Mouse (Mus musculus): ENCODE measurements around the gene Raet1e. TPM values are rescaled to one million over a fixed set of nuclear protein-coding genes. Genes with fewer than 3 reads are reported as not detected.
"Not testable (repeated sequence)": the region's sequence is repeated elsewhere in the genome, so short reads cannot be mapped to it uniquely, and the experiment has no call there.

Gene Raet1e
- polyA plus RNA-seq, 1 experiment from 2014 or later = 5.7 TPM

DNA sequence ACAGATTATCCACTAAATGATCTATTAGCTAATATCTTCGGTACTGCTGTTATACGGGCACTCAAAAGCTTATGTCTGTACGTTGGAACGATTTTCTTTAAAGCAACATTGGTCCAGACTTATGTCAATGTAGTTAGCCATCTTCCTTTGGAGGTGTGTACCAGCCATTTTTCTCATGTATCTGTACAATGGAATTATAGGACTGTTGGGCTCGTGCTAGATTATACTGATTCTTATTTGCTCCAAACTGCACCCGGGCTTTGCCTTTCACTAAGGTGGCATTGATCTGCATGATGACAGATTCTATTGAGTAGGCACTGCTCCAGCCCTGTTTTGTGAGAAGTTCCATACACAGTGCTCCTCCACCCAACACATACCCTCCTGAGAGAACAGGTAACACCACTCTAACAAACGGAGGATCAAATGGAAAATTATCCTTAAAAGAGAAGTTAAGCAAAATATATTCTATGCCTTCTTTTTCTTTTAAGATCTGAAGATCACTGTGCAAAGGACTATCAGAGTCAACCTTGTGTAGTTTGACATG, 5.2 kb upstream of the Raet1e start:
- Histone ChIP-seq H3K27me3 (replicated peaks) (peaks cover 45% of the 10 kb centered on the region), H3K4me1 (replicated peaks) (peaks cover 19% of the 10 kb centered on the region)
- not testable (repeated sequence) for H3K9me3 ChIP-seq; H3K27ac ChIP-seq; ATAC-seq; H3K36me3 ChIP-seq; H3K9ac ChIP-seq; H3K4me2 ChIP-seq (replicated peaks); H3K4me3 ChIP-seq (replicated peaks)
- WGBS = 9% methylated on average over 7 of the region's 7 CpGs

- ATAC-seq, H3K9ac ChIP-seq, H3K36me3 ChIP-seq, H3K27ac ChIP-seq, H3K9me3 ChIP-seq: not testable (repeated sequence)
- 0% methylated on average over 38 of the region's 38 CpGs for WGBS
- Histone ChIP-seq H3K4me3 (replicated peaks) (peak overlapping the region; percentile 30), H3K27me3 (replicated peaks) (peaks cover 54% of the 10 kb centered on the region), H3K4me1 (replicated peaks) (peaks cover 22% of the 10 kb centered on the region), H3K4me2 (replicated peaks) (peak overlapping the region; percentile 63)
These were observed 4.2 kb upstream of the Raet1e start for GRCm38 (mm10) chr10:22154127-22154526.

GRCm38 (mm10) chr10:22154871-22155799, 3.2 kb upstream of the Raet1e start:
- no peak overlapping the region for H3K9ac ChIP-seq
- no peak overlapping the region for H3K4me3 ChIP-seq (replicated peaks)
- H3K27ac ChIP-seq = no peak overlapping the region
- no peaks in the 10 kb centered on the region for H3K9me3 ChIP-seq
- peaks cover 14% of the 10 kb centered on the region for H3K4me1 ChIP-seq (replicated peaks)
- H3K27me3 ChIP-seq (replicated peaks) = peaks cover 56% of the 10 kb centered on the region
- no peaks in the 10 kb centered on the region for H3K36me3 ChIP-seq
- ATAC-seq = no peak
- 32% methylated on average over 3 of the region's 3 CpGs for WGBS
- H3K4me2 ChIP-seq (replicated peaks) = no peak overlapping the region

DNA sequence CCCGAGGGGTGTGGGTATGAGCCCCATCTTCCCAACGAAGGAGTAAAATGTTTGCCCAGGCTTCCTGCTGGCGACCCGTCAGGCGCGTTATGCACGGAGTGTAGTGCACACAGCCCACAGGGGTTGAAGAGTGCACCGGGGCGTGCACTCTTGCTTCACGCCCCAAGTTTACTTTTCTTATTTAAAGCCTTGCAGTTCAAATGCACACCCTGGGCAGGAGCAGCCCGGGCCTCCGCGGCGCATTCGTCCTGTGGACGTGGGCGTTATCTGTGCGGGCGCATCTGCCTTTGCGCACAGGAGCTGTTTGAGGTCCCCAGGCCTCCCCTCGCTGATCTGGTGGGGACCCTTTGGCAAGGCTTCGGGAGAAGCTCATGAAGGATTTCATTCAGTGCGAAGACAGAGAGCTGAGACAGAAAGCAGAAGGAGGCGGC, 777 bp downstream of the Raet1e start:
- peak overlapping the region; percentile 78 for H3K4me2 ChIP-seq (replicated peaks)
- H3K36me3 ChIP-seq = no peaks in the 10 kb centered on the region
- H3K9me3 ChIP-seq = no peaks in the 10 kb centered on the region
- ATAC-seq = peak; percentile 44
- no peak overlapping the region for H3K9ac ChIP-seq
- WGBS = 1% methylated on average over 24 of the region's 24 CpGs
- H3K27me3 ChIP-seq (replicated peaks) = peaks cover 38% of the 10 kb centered on the region
- H3K4me1 ChIP-seq (replicated peaks) = 0 out of 2 replicates have a peak, but pooled peaks cover 3% of the 10 kb centered on the region
- H3K27ac ChIP-seq = no peak overlapping the region
- H3K4me3 ChIP-seq (replicated peaks) = peak overlapping the region; percentile 42

DNA sequence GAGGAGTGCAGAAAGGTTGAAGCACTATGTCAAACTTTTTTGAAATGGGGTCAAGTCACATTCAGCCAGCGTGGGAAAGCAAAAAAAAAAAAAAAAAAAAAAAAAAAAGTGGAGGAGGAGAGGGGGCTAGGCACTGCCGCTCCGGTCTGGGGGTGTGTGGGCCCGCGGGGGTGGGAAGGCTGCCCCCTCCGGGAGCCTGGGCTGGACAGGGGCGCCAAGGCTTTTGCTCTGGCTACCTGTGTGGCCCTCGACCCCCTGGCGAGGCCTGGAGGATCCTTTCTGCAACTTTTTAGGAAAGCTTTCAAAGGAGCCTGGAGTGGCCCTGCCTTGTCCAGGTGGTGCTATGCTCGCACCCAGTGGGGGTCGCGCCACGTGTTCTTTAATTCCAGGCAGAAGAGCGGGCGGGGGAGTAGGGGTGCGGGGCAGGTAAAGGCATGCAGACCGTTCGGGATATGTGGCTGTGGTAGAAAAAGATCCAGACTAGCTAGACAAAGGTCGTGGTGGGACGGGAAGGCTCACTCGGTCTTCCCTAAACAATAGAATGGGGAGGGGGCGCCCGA, 1.3 kb downstream of the Raet1e start:
- Histone ChIP-seq H3K4me3 (replicated peaks) (no peak overlapping the region), H3K4me2 (replicated peaks) (no peak overlapping the region), H3K9ac (no peak overlapping the region)

GRCm38 (mm10) chr10:22163279-22163678, 4.9 kb downstream of the Raet1e start:
- not testable (repeated sequence) for H3K27ac ChIP-seq; H3K9ac ChIP-seq; H3K4me3 ChIP-seq (replicated peaks); H3K4me1 ChIP-seq (replicated peaks); H3K9me3 ChIP-seq; H3K36me3 ChIP-seq
- WGBS = 8% methylated on average over 9 of the region's 9 CpGs
- peaks cover 15% of the 10 kb centered on the region for H3K27me3 ChIP-seq (replicated peaks)
- 0 out of 2 replicates have a peak, but pooled peaks have one; percentile 39 for ATAC-seq
- peak overlapping the region; percentile 40 for H3K4me2 ChIP-seq (replicated peaks)

More for the DNA sequence above, 1.3 kb downstream of the Raet1e start:
- no peak for ATAC-seq
- no peaks in the 10 kb centered on the region for H3K9me3 ChIP-seq
- 0 out of 2 replicates have a peak, but pooled peaks cover 3% of the 10 kb centered on the region for H3K4me1 ChIP-seq (replicated peaks)
- no peak overlapping the region for H3K27ac ChIP-seq
- 9% methylated on average over 21 of the region's 23 CpGs for whole genome bisulfite sequencing
- peaks cover 36% of the 10 kb centered on the region for H3K27me3 ChIP-seq (replicated peaks)
- no peaks in the 10 kb centered on the region for H3K36me3 ChIP-seq

- H3K4me3 ChIP-seq (replicated peaks); H3K27ac ChIP-seq; H3K9me3 ChIP-seq; H3K4me1 ChIP-seq (replicated peaks); H3K27me3 ChIP-seq (replicated peaks); H3K36me3 ChIP-seq; H3K9ac ChIP-seq: not testable (repeated sequence)
- peak overlapping the region; percentile 40 for H3K4me2 ChIP-seq (replicated peaks)
- WGBS = 34% methylated on average over 16 of the region's 16 CpGs
- ATAC-seq = peak; percentile 65
These were observed 5.6 kb downstream of the Raet1e start for GRCm38 (mm10) chr10:22163705-22164583.

DNA sequence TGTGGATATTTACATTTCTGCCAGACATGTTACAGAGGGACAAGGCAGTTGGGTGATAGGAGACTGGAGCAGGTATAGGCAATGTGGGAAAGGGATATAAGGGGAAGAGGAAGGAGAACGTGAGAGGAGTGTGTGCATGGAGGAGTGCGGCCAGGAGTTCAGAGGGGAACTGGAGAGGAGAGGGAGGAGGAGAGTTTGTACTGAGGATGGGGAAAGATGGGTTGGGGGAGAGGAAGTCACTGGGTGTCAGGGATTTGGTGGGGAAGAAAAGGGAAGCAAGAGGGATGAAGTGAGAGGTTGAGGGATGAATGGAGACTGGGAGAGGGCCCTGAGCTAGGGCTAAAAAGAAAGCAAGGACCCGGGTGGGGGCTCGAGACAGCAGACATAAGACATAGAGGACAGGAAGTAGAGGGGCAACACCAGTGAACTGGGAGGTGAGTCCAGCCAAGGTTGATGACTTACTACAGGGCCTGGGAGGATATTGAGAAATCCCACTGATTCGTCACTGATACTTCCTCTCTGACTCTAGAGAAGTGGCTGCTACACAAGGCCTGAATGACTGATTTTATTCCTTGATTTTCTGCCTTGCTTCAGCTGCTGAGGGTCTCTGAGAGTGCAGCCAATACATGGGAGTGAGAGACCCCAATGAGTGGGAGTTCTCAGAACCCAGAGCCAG, 7.1 kb downstream of the Raet1e start:
- H3K9me3 ChIP-seq; H3K9ac ChIP-seq; H3K27ac ChIP-seq; H3K4me2 ChIP-seq (replicated peaks); H3K4me1 ChIP-seq (replicated peaks); ATAC-seq; H3K36me3 ChIP-seq; H3K4me3 ChIP-seq (replicated peaks); H3K27me3 ChIP-seq (replicated peaks): not testable (repeated sequence)
- 60% methylated on average over 5 of the region's 5 CpGs for WGBS

GRCm38 (mm10) chr10:22166025-22166424, 7.7 kb downstream of the Raet1e start:
- not testable (repeated sequence) for H3K4me1 ChIP-seq (replicated peaks); H3K27ac ChIP-seq; H3K36me3 ChIP-seq; H3K9ac ChIP-seq; H3K9me3 ChIP-seq; H3K4me2 ChIP-seq (replicated peaks); H3K27me3 ChIP-seq (replicated peaks); H3K4me3 ChIP-seq (replicated peaks); ATAC-seq
- 53% methylated on average over 2 of the region's 2 CpGs for WGBS

GRCm38 (mm10) chr10:22167061-22167460, 8.7 kb downstream of the Raet1e start:
- not testable (repeated sequence) for H3K9me3 ChIP-seq; H3K36me3 ChIP-seq; H3K4me3 ChIP-seq (replicated peaks); H3K9ac ChIP-seq; H3K27ac ChIP-seq; H3K27me3 ChIP-seq (replicated peaks); H3K4me1 ChIP-seq (replicated peaks); H3K4me2 ChIP-seq (replicated peaks); ATAC-seq
- 96% methylated on average over 1 of the region's 1 CpGs for WGBS

DNA sequence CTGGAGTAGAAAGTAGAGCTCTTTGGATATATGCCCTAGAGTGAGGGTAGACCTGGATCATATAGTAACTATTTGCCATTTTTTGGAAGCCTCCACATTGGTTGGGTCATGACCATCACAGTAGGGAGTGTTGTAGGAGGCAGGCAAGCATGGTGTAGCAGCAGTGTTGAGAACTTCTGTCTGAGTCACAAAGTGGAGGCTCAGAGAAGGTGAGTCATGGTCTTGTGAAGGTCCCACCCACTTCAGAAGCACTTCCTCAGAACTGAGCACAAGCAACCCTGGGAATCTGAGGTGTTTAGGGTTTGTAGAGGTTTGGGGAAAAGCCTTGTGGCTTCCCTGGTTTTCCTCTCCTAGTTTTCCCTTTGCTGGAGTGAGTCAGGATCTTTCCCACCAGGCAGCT, 10.7 kb downstream of the Raet1e start:
- not testable (repeated sequence) for H3K4me1 ChIP-seq (replicated peaks); H3K9me3 ChIP-seq; H3K4me3 ChIP-seq (replicated peaks); ATAC-seq; H3K9ac ChIP-seq; H3K4me2 ChIP-seq (replicated peaks); H3K27ac ChIP-seq; H3K27me3 ChIP-seq (replicated peaks); H3K36me3 ChIP-seq
